Mouse (Mus musculus): ENCODE data around the gene Egfr. TPM values are rescaled to one million over a fixed set of nuclear protein-coding genes. Genes with fewer than 3 reads are reported as not detected.

The Egfr gene
- polyA plus RNA-seq, 1 experiment: 4.8 TPM

DNA sequence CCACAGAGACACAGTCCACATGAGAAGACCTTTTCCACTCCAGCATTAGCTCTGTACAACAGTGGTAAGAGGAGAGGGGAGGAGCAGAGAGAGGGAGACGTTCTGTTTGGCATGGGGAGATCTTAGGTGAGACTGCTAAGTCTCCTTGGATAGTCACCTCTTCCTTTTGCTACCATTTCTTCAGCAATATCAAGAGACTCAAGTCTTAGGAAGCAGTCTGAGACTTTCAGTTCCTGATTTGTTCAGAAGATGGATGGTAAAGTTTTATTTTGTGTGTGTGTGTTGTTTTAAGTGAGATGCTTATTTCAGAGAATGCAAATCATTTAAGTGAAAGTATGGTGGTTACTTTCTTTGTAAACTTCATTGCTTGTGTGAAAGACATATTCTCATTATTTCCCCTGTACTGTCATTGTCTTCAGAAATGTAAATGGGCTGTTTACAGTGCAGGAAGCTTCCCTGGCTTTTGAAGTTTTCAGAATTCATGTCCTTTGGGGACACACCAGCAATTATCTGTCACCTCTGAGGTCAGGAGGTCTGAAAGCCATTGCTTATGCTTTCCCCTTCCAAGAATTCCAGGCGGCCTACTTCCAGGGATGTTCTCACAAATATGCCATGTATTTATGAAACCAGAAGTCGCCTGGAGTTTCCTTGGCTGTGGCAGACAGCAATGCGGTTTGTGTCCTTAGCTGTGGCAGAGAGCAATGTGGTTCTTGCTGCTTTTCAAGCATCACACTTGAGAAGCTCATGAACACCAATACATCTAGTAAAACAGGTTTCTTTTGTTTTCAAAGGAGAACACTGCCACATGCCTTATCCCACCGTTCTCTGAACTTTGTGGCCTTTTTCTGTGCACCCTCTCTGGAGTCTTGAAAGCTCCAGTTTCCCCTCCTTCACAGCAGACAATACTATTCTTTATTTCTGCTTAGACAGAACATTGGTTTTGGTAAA is 40.9 kb downstream of the Egfr start:
- DNase-seq: no peak
- TF ChIP-seq CTCF (IDR thresholded peaks at IDR 0.05; ENCODE audit: borderline replicate concordance, insufficient read depth, low read depth, low read length): no peak
- TF ChIP-seq POLR2A (IDR thresholded peaks at IDR 0.05; ENCODE audit: borderline replicate concordance, insufficient read depth, low read length): no peak
- no peaks in the 10 kb centered on the region for H3K4me1 ChIP-seq (ENCODE audit: control insufficient read depth, insufficient read depth, low read length)
- H3K27ac ChIP-seq (ENCODE audit: insufficient read depth, low read length): no peak overlapping the region
- H3K4me3 ChIP-seq (replicated peaks; ENCODE audit: insufficient read depth, low read depth, low read length): no peak overlapping the region
- WGBS: 63% methylated on average over 5 of the region's 5 CpGs
- no peaks in the 10 kb centered on the region for H3K27me3 ChIP-seq (ENCODE audit: control insufficient read depth, insufficient read depth, low read length)

GRCm38 (mm10) chr11:16795012-16795411 is 43.0 kb downstream of the Egfr start:
- Histone ChIP-seq H3K4me3 (replicated peaks; ENCODE audit: insufficient read depth, low read depth, low read length) (no peak overlapping the region), H3K27ac (ENCODE audit: insufficient read depth, low read length) (no peak overlapping the region), H3K4me1 (ENCODE audit: control insufficient read depth, insufficient read depth, low read length) (no peaks in the 10 kb centered on the region), H3K27me3 (ENCODE audit: control insufficient read depth, insufficient read depth, low read length) (no peaks in the 10 kb centered on the region)
- no peak for DNase-seq
- TF ChIP-seq CTCF (IDR thresholded peaks at IDR 0.05; ENCODE audit: borderline replicate concordance, insufficient read depth, low read depth, low read length) (no peak), POLR2A (IDR thresholded peaks at IDR 0.05; ENCODE audit: borderline replicate concordance, insufficient read depth, low read length) (no peak)

- DNase-seq: no peak
- WGBS: 83% methylated on average over 6 of the region's 6 CpGs
- no peaks in the 10 kb centered on the region for H3K4me1 ChIP-seq (ENCODE audit: control insufficient read depth, insufficient read depth, low read length)
- H3K27ac ChIP-seq (ENCODE audit: insufficient read depth, low read length): no peak overlapping the region
- no peaks in the 10 kb centered on the region for H3K27me3 ChIP-seq (ENCODE audit: control insufficient read depth, insufficient read depth, low read length)
- TF ChIP-seq CTCF (IDR thresholded peaks at IDR 0.05; ENCODE audit: borderline replicate concordance, insufficient read depth, low read depth, low read length) (no peak), POLR2A (IDR thresholded peaks at IDR 0.05; ENCODE audit: borderline replicate concordance, insufficient read depth, low read length) (no peak)
- no peak overlapping the region for H3K4me3 ChIP-seq (replicated peaks; ENCODE audit: insufficient read depth, low read depth, low read length)
These were observed 43.5 kb downstream of the Egfr start for GRCm38 (mm10) chr11:16795513-16795912.

GRCm38 (mm10) chr11:16797456-16797855 is 45.5 kb downstream of the Egfr start:
- no peak for DNase-seq
- H3K27me3 ChIP-seq (ENCODE audit: control insufficient read depth, insufficient read depth, low read length): no peaks in the 10 kb centered on the region
- H3K27ac ChIP-seq (ENCODE audit: insufficient read depth, low read length): no peak overlapping the region
- H3K4me1 ChIP-seq (ENCODE audit: control insufficient read depth, insufficient read depth, low read length): no peaks in the 10 kb centered on the region
- H3K4me3 ChIP-seq (replicated peaks; ENCODE audit: insufficient read depth, low read depth, low read length): no peak overlapping the region
- 89% methylated on average over 3 of the region's 3 CpGs for WGBS
- TF ChIP-seq POLR2A (IDR thresholded peaks at IDR 0.05; ENCODE audit: borderline replicate concordance, insufficient read depth, low read length): no peak

- Histone ChIP-seq H3K27me3 (ENCODE audit: control insufficient read depth, insufficient read depth, low read length) (no peaks in the 10 kb centered on the region), H3K27ac (ENCODE audit: insufficient read depth, low read length) (no peak overlapping the region), H3K4me1 (ENCODE audit: control insufficient read depth, insufficient read depth, low read length) (no peaks in the 10 kb centered on the region), H3K4me3 (replicated peaks; ENCODE audit: insufficient read depth, low read depth, low read length) (no peak overlapping the region)
- DNase-seq: no peak
- TF ChIP-seq CTCF (IDR thresholded peaks at IDR 0.05; ENCODE audit: borderline replicate concordance, insufficient read depth, low read depth, low read length) (no peak), POLR2A (IDR thresholded peaks at IDR 0.05; ENCODE audit: borderline replicate concordance, insufficient read depth, low read length) (no peak)
These were observed 46.1 kb downstream of the Egfr start for GRCm38 (mm10) chr11:16798136-16798535.

DNA sequence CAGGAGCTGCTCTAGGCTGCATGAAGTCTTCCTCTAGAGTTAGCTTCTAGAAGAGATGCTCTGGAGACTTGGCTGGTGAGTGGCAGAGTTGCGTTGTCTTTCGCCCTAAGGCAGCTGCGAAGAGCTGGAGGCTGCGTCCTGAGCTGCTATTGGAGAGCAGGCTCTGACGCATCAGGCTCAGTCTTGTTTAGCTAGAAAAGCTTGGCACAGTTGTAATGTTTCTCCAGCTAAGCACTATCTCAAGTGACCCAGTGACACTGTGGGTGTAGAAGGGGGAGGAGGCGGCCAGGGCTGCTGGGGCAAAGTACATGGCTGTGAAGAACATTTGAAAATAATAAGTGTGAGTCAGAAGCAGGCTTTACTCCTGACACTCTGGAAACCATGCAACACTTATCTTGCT is 48.5 kb downstream of the Egfr start:
- no peak for DNase-seq
- no peaks in the 10 kb centered on the region for H3K4me1 ChIP-seq (ENCODE audit: control insufficient read depth, insufficient read depth, low read length)
- whole genome bisulfite sequencing: 71% methylated on average over 6 of the region's 6 CpGs
- H3K27me3 ChIP-seq (ENCODE audit: control insufficient read depth, insufficient read depth, low read length): no peaks in the 10 kb centered on the region
- H3K27ac ChIP-seq (ENCODE audit: insufficient read depth, low read length): no peak overlapping the region
- no peak for TF ChIP-seq CTCF (IDR thresholded peaks at IDR 0.05; ENCODE audit: borderline replicate concordance, insufficient read depth, low read depth, low read length)
- no peak for TF ChIP-seq POLR2A (IDR thresholded peaks at IDR 0.05; ENCODE audit: borderline replicate concordance, insufficient read depth, low read length)
- no peak overlapping the region for H3K4me3 ChIP-seq (replicated peaks; ENCODE audit: insufficient read depth, low read depth, low read length)

- WGBS: 16% methylated on average over 1 of the region's 1 CpGs
- H3K4me1 ChIP-seq (ENCODE audit: control insufficient read depth, insufficient read depth, low read length): no peaks in the 10 kb centered on the region
These were observed 50.7 kb downstream of the Egfr start for GRCm38 (mm10) chr11:16802668-16803067.

GRCm38 (mm10) chr11:16804016-16804415 is 52.0 kb downstream of the Egfr start:
- TF ChIP-seq CTCF (IDR thresholded peaks at IDR 0.05; ENCODE audit: borderline replicate concordance, insufficient read depth, low read depth, low read length): no peak
- TF ChIP-seq POLR2A (IDR thresholded peaks at IDR 0.05; ENCODE audit: borderline replicate concordance, insufficient read depth, low read length): no peak
- no peak overlapping the region for H3K27ac ChIP-seq (ENCODE audit: insufficient read depth, low read length)
- DNase-seq: no peak
- 85% methylated on average over 2 of the region's 2 CpGs for WGBS
- H3K4me3 ChIP-seq (replicated peaks; ENCODE audit: insufficient read depth, low read depth, low read length): no peak overlapping the region
- H3K4me1 ChIP-seq (ENCODE audit: control insufficient read depth, insufficient read depth, low read length): no peaks in the 10 kb centered on the region
- no peaks in the 10 kb centered on the region for H3K27me3 ChIP-seq (ENCODE audit: control insufficient read depth, insufficient read depth, low read length)

More at GRCm38 (mm10) chr11:16802668-16803067, 50.7 kb downstream of the Egfr start:
- DNase-seq: no peak
- no peaks in the 10 kb centered on the region for H3K27me3 ChIP-seq (ENCODE audit: control insufficient read depth, insufficient read depth, low read length)
- no peak for TF ChIP-seq CTCF (IDR thresholded peaks at IDR 0.05; ENCODE audit: borderline replicate concordance, insufficient read depth, low read depth, low read length)
- TF ChIP-seq POLR2A (IDR thresholded peaks at IDR 0.05; ENCODE audit: borderline replicate concordance, insufficient read depth, low read length): no peak
- no peak overlapping the region for H3K4me3 ChIP-seq (replicated peaks; ENCODE audit: insufficient read depth, low read depth, low read length)
- H3K27ac ChIP-seq (ENCODE audit: insufficient read depth, low read length): no peak overlapping the region

Measured in cerebellum, adult 2 months (tissue).